Mouse (Mus musculus) cortical plate, adult 2 months (tissue): ENCODE results near the gene Cyp1a1. TPM values are rescaled to one million over a fixed set of nuclear protein-coding genes. Genes with fewer than 3 reads are reported as not detected.

Source experiments
- H3K27ac ChIP-seq: fragments of 200-500 bp; 2 replicates; pipeline ENCODE4 v1.5.1; 2012; ENCODE audit warnings: low read length, control low read depth, inconsistent platforms; ENCODE audit not compliant: insufficient read depth
- H3K4me1 ChIP-seq: fragments of 200-500 bp; 2 replicates; pipeline ENCODE4 v1.6.1; 2011; ENCODE audit warnings: low read length; ENCODE audit not compliant: control insufficient read depth, insufficient read depth
- H3K4me3 ChIP-seq: fragments of 200-500 bp; 2 replicates; pipeline ENCODE4 v1.5.1; 2011; ENCODE audit warnings: mild to moderate bottlenecking, low read length, control low read depth; ENCODE audit not compliant: insufficient read depth
- CTCF ChIP-seq: fragments of 200-500 bp; IDR thresholded peaks from 2 replicates; pipeline ENCODE4 v1.5.1; 2011; ENCODE audit warnings: mild to moderate bottlenecking, control low read depth, low read length; ENCODE audit not compliant: insufficient read depth; ENCODE audit errors: extremely low read depth
- POLR2A ChIP-seq: fragments of 200-500 bp; IDR thresholded peaks from 2 replicates; pipeline ENCODE4 v1.6.1; 2011; ENCODE audit warnings: mild to moderate bottlenecking, low read length, control low read depth; ENCODE audit not compliant: insufficient read depth; ENCODE audit errors: extremely low read depth
- polyA plus RNA-seq: library from polyadenylated mRNA; depleted of rRNA; stranded (reverse); fragments of >200 nt; gene quantifications from 2 replicates; pipeline ENCODE4 v1.2.3, GENCODE M21; 2012

The Cyp1a1 gene
- polyA plus RNA-seq, 1 experiment, result 0.08 TPM

DNA sequence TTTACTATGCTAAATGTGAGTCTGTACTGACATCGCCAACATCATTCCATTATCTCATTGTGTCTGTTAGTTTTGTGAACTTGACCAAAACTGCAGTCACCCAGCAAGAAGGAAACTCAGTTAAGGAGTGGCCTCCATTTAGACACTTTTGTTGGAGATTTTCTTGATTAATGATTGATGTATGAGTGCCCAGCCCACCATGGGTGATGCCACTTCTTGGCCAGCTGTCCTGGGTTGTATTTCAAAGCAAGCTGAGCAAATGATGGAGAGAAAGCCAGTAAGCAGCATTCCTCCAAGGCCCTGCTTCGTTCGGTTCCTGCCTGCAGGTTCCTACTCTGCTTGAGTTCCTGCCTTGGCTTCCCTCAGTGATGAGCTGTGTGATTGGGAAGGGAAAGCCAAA is 33.0 kb downstream of the Cyp1a1 start:
- H3K4me3 ChIP-seq, result no peak overlapping the region
- H3K4me1 ChIP-seq, result no peaks in the 10 kb centered on the region
- no peak overlapping the region for H3K27ac ChIP-seq
- no peak for TF ChIP-seq CTCF

GRCm38 (mm10) chr9:57722371-57722770 is 34.6 kb downstream of the Cyp1a1 start:
- no peak for TF ChIP-seq CTCF
- no peak for TF ChIP-seq POLR2A
- no peaks in the 10 kb centered on the region for H3K4me1 ChIP-seq
- H3K27ac ChIP-seq, result no peak overlapping the region
- H3K4me3 ChIP-seq, result no peak overlapping the region

DNA sequence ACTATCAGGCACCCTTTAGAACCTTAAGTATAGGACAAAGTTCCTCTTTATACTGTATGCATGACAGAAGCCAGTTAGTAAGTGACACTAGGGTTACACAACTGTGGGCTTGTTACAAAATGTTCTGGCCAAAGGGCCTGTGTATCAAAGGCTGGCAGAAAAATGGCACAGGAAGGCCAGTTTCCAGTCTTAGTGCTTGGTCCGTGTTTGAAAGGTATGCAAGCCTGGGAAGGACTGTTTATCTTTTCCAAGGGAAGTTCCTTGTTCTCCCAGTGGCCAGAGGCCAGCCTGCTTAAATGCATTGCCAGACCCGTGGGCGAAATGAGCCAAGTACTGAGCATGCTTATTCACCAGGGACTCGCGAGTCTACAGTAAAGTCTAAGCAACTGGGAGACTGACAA is 35.6 kb downstream of the Cyp1a1 start:
- no peak for TF ChIP-seq POLR2A
- no peak for TF ChIP-seq CTCF
- Histone ChIP-seq H3K27ac (no peak overlapping the region), H3K4me3 (no peak overlapping the region), H3K4me1 (no peaks in the 10 kb centered on the region)

- H3K4me1 ChIP-seq, result no peaks in the 10 kb centered on the region
- no peak overlapping the region for H3K27ac ChIP-seq
Measured at GRCm38 (mm10) chr9:57723796-57724195, 36.1 kb downstream of the Cyp1a1 start.

DNA sequence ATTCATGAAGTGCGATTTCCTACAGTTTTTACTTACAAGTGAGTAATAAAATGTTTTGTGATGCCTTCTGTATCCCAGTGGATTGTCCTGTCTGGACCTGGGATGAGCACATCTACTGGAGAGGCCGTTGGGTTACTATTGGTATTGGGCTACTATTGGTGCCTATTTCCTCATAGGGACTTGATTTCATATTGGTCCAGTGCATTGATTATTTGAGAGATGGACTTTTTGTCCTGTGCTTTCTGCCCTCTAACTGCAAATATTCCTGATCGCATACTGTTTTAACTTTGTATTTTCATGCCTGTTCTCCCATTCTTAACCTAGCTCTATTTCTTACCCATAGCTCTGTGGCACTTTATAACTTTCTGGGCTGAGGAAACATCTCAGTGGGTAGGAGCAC is 37.0 kb downstream of the Cyp1a1 start:
- Histone ChIP-seq H3K27ac (no peak overlapping the region), H3K4me1 (no peaks in the 10 kb centered on the region; the same call in 1 of the 2 replicates), H3K4me3 (no peak overlapping the region)
- no peak for TF ChIP-seq POLR2A
- TF ChIP-seq CTCF, result no peak

More at GRCm38 (mm10) chr9:57723796-57724195, 36.1 kb downstream of the Cyp1a1 start:
- TF ChIP-seq POLR2A, result no peak
- H3K4me3 ChIP-seq, result no peak overlapping the region

- TF ChIP-seq CTCF, result peak; percentile 31; the same call in 1 of the 2 replicates
- TF ChIP-seq POLR2A, result no peak
- Histone ChIP-seq H3K27ac (no peak overlapping the region), H3K4me3 (no peak overlapping the region), H3K4me1 (no peaks in the 10 kb centered on the region; the same call in 1 of the 2 replicates)
Measured at GRCm38 (mm10) chr9:57728312-57728711, 40.6 kb downstream of the Cyp1a1 start.

GRCm38 (mm10) chr9:57733606-57734005 is 45.9 kb downstream of the Cyp1a1 start:
- Histone ChIP-seq H3K27ac (no peak overlapping the region), H3K4me1 (no peaks in the 10 kb centered on the region; the same call in 1 of the 2 replicates), H3K4me3 (no peak overlapping the region)
- TF ChIP-seq CTCF (no peak), POLR2A (no peak)

- Histone ChIP-seq H3K4me1 (no peaks in the 10 kb centered on the region), H3K27ac (no peak overlapping the region), H3K4me3 (no peak overlapping the region)
- TF ChIP-seq POLR2A (no peak), CTCF (no peak)
Measured at GRCm38 (mm10) chr9:57739863-57740262, 52.1 kb downstream of the Cyp1a1 start.

DNA sequence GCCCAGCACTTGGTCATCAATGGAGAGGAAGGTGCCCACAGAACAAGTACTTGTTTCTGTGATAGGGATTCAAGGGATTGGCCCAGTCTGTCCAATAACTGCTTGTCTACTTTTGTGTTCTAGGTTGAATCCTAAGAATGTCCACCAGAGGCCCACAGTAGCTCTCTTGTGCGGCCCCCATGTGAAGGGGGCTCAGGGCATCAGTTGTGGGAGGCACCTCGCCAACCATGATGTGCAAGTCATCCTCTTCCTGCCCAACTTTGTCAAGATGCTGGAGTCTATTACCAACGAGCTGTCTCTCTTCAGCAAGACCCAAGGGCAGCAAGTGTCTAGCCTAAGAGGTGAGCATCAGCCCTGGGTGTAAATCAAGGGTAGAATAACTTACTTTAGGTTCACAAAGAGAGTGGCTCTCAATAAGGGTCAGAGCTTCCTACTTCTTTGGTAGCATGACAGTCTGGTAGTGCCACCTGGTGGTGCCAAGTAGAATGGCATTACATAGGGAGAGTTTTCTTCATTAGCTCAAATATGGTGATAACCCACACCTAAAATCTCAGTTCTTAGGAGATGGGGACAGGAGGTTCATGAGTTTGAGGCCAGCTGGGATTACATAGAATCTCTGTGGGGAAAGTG is 56.8 kb downstream of the Cyp1a1 start:
- H3K4me1 ChIP-seq, result no peaks in the 10 kb centered on the region
- no peak overlapping the region for H3K4me3 ChIP-seq
- H3K27ac ChIP-seq, result no peak overlapping the region
- TF ChIP-seq CTCF (peak; percentile 81), POLR2A (no peak)

- Histone ChIP-seq H3K27ac (no peak overlapping the region), H3K4me1 (no peaks in the 10 kb centered on the region), H3K4me3 (no peak overlapping the region)
- TF ChIP-seq CTCF, result no peak
Measured at GRCm38 (mm10) chr9:57747067-57747466, 59.3 kb downstream of the Cyp1a1 start.

DNA sequence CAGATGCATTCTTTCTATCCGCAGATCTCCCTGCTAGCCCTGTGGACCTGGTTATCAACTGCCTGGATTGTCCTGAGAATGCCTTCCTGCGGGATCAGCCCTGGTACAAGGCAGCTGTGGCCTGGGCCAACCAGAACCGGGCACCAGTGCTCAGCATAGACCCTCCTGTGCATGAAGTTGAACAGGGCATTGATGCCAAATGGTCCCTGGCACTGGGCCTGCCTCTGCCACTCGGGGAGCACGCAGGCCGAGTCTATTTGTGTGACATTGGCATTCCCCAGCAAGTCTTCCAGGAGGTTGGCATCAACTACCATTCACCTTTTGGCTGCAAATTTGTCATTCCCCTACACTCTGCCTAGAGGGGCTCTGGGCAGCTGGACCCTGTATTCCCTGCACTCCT is 60.4 kb downstream of the Cyp1a1 start:
- Histone ChIP-seq H3K4me1 (no peaks in the 10 kb centered on the region), H3K4me3 (no peak overlapping the region), H3K27ac (no peak overlapping the region)
- TF ChIP-seq POLR2A (no peak), CTCF (no peak)
